Mouse (Mus musculus) midbrain, embryonic 16.5 days (tissue): ENCODE measurements around the gene Gabra4. TPM values are rescaled to one million over a fixed set of nuclear protein-coding genes. Genes with fewer than 3 reads are reported as not detected.

Source experiments
- ATAC-seq: fragments of 200-750 bp; cut with Nextera tagmentation; 2 replicates; pipeline ENCODE4 v1.8.0; 2017; ENCODE audit warnings: moderate TSS enrichment
- H3K27ac ChIP-seq: fragments of 300-500 bp; sonication (generic); 2 replicates; pipeline ENCODE4 v1.5.1; 2014; ENCODE audit warnings: mild to moderate bottlenecking, low read length, mixed read lengths
- H3K27me3 ChIP-seq: fragments of 300-500 bp; sonication (generic); 2 replicates; pipeline ENCODE4 v1.6.1; 2014; ENCODE audit warnings: low read depth, low read length, mixed read lengths; ENCODE audit not compliant: control insufficient read depth, insufficient read depth
- H3K36me3 ChIP-seq: fragments of 300-500 bp; sonication (generic); 2 replicates; pipeline ENCODE4 v1.6.1; 2014; ENCODE audit warnings: mild to moderate bottlenecking, low read length, moderate library complexity, mixed read lengths; ENCODE audit not compliant: control insufficient read depth, insufficient read depth
- H3K4me1 ChIP-seq: fragments of 300-500 bp; sonication (generic); 2 replicates; pipeline ENCODE4 v1.6.1; 2014; ENCODE audit warnings: mild to moderate bottlenecking, low read length, mixed read lengths; ENCODE audit not compliant: control insufficient read depth, insufficient read depth
- H3K4me2 ChIP-seq: fragments of 300-500 bp; sonication (generic); 2 replicates; pipeline ENCODE4 v1.6.1; 2014; ENCODE audit warnings: mild to moderate bottlenecking, low read length, mixed read lengths
- H3K4me3 ChIP-seq: fragments of 300-500 bp; sonication (generic); 2 replicates; pipeline ENCODE4 v1.5.1; 2014; ENCODE audit warnings: low read depth, mild to moderate bottlenecking, low read length, moderate library complexity, mixed read lengths
- H3K9ac ChIP-seq: fragments of 300-500 bp; sonication (generic); 2 replicates; pipeline ENCODE4 v1.6.1; 2014; ENCODE audit warnings: low read depth, low read length, mixed read lengths
- H3K9me3 ChIP-seq: fragments of 300-500 bp; sonication (generic); replicated peaks from 2 replicates; pipeline ENCODE4 v1.6.1; 2014; ENCODE audit warnings: mild to moderate bottlenecking, low read length, mixed read lengths; ENCODE audit not compliant: control insufficient read depth, poor library complexity, severe bottlenecking
- WGBS: fragments of 180-500 bp; shearing (Covaris S2); extraction: QIAGEN DNeasy Blood & Tissue Kit; methylation state at CpG from one replicate; pipeline ENCODE4 v1.1.7; 2014; 5-methylcytosine and 5-hydroxymethylcytosine counted together
- polyA plus RNA-seq: library from polyadenylated mRNA; unstranded; fragments of >200 nt; fragmentation: Nextera tagmentation; extraction: Ambion mirVana; gene quantifications from 2 replicates; pipeline ENCODE4 v1.2.1, GENCODE M21; 2015

Gene Gabra4
- polyA plus RNA-seq, 1 experiment from 2014 or later, result 23.6 TPM

- H3K4me3 ChIP-seq, result no peak overlapping the region
- H3K36me3 ChIP-seq, result no peaks in the 10 kb centered on the region
- no peaks in the 10 kb centered on the region for H3K4me1 ChIP-seq
- H3K9ac ChIP-seq, result no peak overlapping the region
- 70% methylated on average over 2 of the region's 2 CpGs for WGBS
- H3K27me3 ChIP-seq, result no peaks in the 10 kb centered on the region
- H3K27ac ChIP-seq, result no peak overlapping the region
- no peak for ATAC-seq
- H3K4me2 ChIP-seq, result no peak overlapping the region
- H3K9me3 ChIP-seq, result no peaks in the 10 kb centered on the region
Measured at GRCm38 (mm10) chr5:71648108-71648507, 10.0 kb downstream of the Gabra4 start.

- no peaks in the 10 kb centered on the region for H3K9me3 ChIP-seq
- no peak overlapping the region for H3K27ac ChIP-seq
- H3K4me1 ChIP-seq, result no peaks in the 10 kb centered on the region
- no peak overlapping the region for H3K9ac ChIP-seq
- no peaks in the 10 kb centered on the region for H3K36me3 ChIP-seq
- H3K4me3 ChIP-seq, result no peak overlapping the region
- no peaks in the 10 kb centered on the region for H3K27me3 ChIP-seq
- no peak overlapping the region for H3K4me2 ChIP-seq
- WGBS, result 81% methylated on average over 10 of the region's 10 CpGs
- no peak for ATAC-seq
Measured at GRCm38 (mm10) chr5:71639804-71640203, 18.3 kb downstream of the Gabra4 start.

GRCm38 (mm10) chr5:71627820-71628219, 30.3 kb downstream of the Gabra4 start:
- Histone ChIP-seq H3K4me1 (no peaks in the 10 kb centered on the region), H3K4me3 (no peak overlapping the region), H3K27me3 (no peaks in the 10 kb centered on the region), H3K9me3 (no peaks in the 10 kb centered on the region), H3K9ac (no peak overlapping the region), H3K27ac (no peak overlapping the region), H3K4me2 (no peak overlapping the region), H3K36me3 (no peaks in the 10 kb centered on the region)
- WGBS, result 90% methylated on average over 3 of the region's 3 CpGs
- ATAC-seq, result no peak

GRCm38 (mm10) chr5:71616734-71617133, 41.4 kb downstream of the Gabra4 start:
- Histone ChIP-seq H3K27ac (no peak overlapping the region), H3K4me2 (no peak overlapping the region), H3K9me3 (no peaks in the 10 kb centered on the region), H3K4me3 (no peak overlapping the region), H3K27me3 (no peaks in the 10 kb centered on the region), H3K9ac (no peak overlapping the region), H3K36me3 (no peaks in the 10 kb centered on the region), H3K4me1 (no peaks in the 10 kb centered on the region)
- no peak for ATAC-seq
- WGBS, result 71% methylated on average over 4 of the region's 4 CpGs

GRCm38 (mm10) chr5:71614311-71614710, 43.8 kb downstream of the Gabra4 start:
- H3K4me2 ChIP-seq, result no peak overlapping the region
- H3K9me3 ChIP-seq, result no peaks in the 10 kb centered on the region
- no peaks in the 10 kb centered on the region for H3K36me3 ChIP-seq
- no peak overlapping the region for H3K4me3 ChIP-seq
- WGBS, result 94% methylated on average over 1 of the region's 1 CpGs
- no peak overlapping the region for H3K9ac ChIP-seq
- H3K27me3 ChIP-seq, result no peaks in the 10 kb centered on the region
- ATAC-seq, result no peak
- H3K27ac ChIP-seq, result no peak overlapping the region
- H3K4me1 ChIP-seq, result no peaks in the 10 kb centered on the region

- H3K27me3 ChIP-seq, result no peaks in the 10 kb centered on the region
- no peak overlapping the region for H3K4me3 ChIP-seq
- WGBS, result 83% methylated on average over 1 of the region's 1 CpGs
- H3K27ac ChIP-seq, result no peak overlapping the region
- H3K9me3 ChIP-seq, result no peaks in the 10 kb centered on the region
- no peak for ATAC-seq
- H3K4me2 ChIP-seq, result no peak overlapping the region
- H3K4me1 ChIP-seq, result peaks cover 4% of the 10 kb centered on the region; the same call in 1 of the 2 replicates
- no peak overlapping the region for H3K9ac ChIP-seq
- no peaks in the 10 kb centered on the region for H3K36me3 ChIP-seq
Measured at GRCm38 (mm10) chr5:71608735-71609134, 49.4 kb downstream of the Gabra4 start.

- ATAC-seq, result no peak
- peaks cover 4% of the 10 kb centered on the region; the same call in 1 of the 2 replicates for H3K4me1 ChIP-seq
- no peak overlapping the region for H3K27ac ChIP-seq
- no peak overlapping the region for H3K9ac ChIP-seq
- H3K27me3 ChIP-seq, result no peaks in the 10 kb centered on the region
- H3K4me3 ChIP-seq, result no peak overlapping the region
- no peaks in the 10 kb centered on the region for H3K36me3 ChIP-seq
- no peak overlapping the region for H3K4me2 ChIP-seq
- no peaks in the 10 kb centered on the region for H3K9me3 ChIP-seq
- WGBS, result 44% methylated on average over 4 of the region's 4 CpGs
Measured at GRCm38 (mm10) chr5:71606907-71607306, 51.2 kb downstream of the Gabra4 start.

GRCm38 (mm10) chr5:71604128-71604690, 53.9 kb downstream of the Gabra4 start:
- no peaks in the 10 kb centered on the region for H3K9me3 ChIP-seq
- no peaks in the 10 kb centered on the region for H3K36me3 ChIP-seq
- H3K27me3 ChIP-seq, result no peaks in the 10 kb centered on the region
- peaks cover 4% of the 10 kb centered on the region; the same call in 1 of the 2 replicates for H3K4me1 ChIP-seq
- no peak overlapping the region for H3K9ac ChIP-seq
- no peak for ATAC-seq
- WGBS, result 76% methylated on average over 8 of the region's 8 CpGs
- no peak overlapping the region for H3K4me2 ChIP-seq
- H3K4me3 ChIP-seq, result no peak overlapping the region
- H3K27ac ChIP-seq, result no peak overlapping the region

GRCm38 (mm10) chr5:71595321-71595720, 62.8 kb downstream of the Gabra4 start:
- H3K4me1 ChIP-seq, result no peaks in the 10 kb centered on the region
- 77% methylated on average over 2 of the region's 2 CpGs for WGBS
- no peak overlapping the region for H3K27ac ChIP-seq
- no peak overlapping the region for H3K9ac ChIP-seq
- H3K36me3 ChIP-seq, result no peaks in the 10 kb centered on the region
- H3K9me3 ChIP-seq, result no peaks in the 10 kb centered on the region
- H3K4me2 ChIP-seq, result no peak overlapping the region
- H3K4me3 ChIP-seq, result no peak overlapping the region
- ATAC-seq, result no peak
- H3K27me3 ChIP-seq, result no peaks in the 10 kb centered on the region
